Mouse (Mus musculus) liver, adult 2 months (tissue): ENCODE results near the gene Upb1.

Source experiments
- CTCF ChIP-seq: fragments of 200-500 bp; IDR thresholded peaks from 2 replicates; pipeline ENCODE4 v1.5.1; 2011; ENCODE audit warnings: low read depth, low read length, control low read depth
- POLR2A ChIP-seq: fragments of 200-500 bp; IDR thresholded peaks from 2 replicates; pipeline ENCODE4 v1.6.1; 2011; ENCODE audit warnings: low read length, control low read depth; ENCODE audit not compliant: insufficient read depth; ENCODE audit errors: extremely low read depth

GRCm38 (mm10) chr10:75365231-75365633 lies 35.7 kb upstream of the Upb1 start:
- TF ChIP-seq CTCF: no peak
- TF ChIP-seq POLR2A: no peak
